26 mouse cellular contexts compared by ENCODE assay signal in genomic region chr2:5646322-5646721, GRCm38 (mm10).
"Had no signal": no experiment of that assay in that cellular context is flagged by ENCODE, and none has a peak within 500 bp of the region (broad histone marks: within the 10 kb centered on the region; RNA-seq: fewer than 3 reads in every experiment).

No protein-coding gene starts in this region.

- H3K4me3 ChIP-seq: embryonic facial prominence, embryonic 10.5 days; embryonic facial prominence, embryonic 12.5 days; embryonic facial prominence, embryonic 13.5 days; embryonic facial prominence, embryonic 15.5 days; erythroblast, embryonic 14.5 days; forebrain, embryonic 10.5 days; forebrain, embryonic 12.5 days; forebrain, embryonic 13.5 days; forebrain, embryonic 15.5 days; gastrocnemius, adult 2 months had no signal

- ATAC-seq: forebrain, embryonic 13.5 days; forebrain, embryonic 14.5 days; forebrain, embryonic 15.5 days; forebrain, embryonic 16.5 days; forebrain, postnatal 0 days had no signal

- DNase-seq: cerebellum, adult 18-20 months; cerebellum, adult 2 months; cerebellum, adult 8-10 months; cerebellum, adult 9-10 months; cerebellum, adult 9-11 months; cerebellum, postnatal 10 days; cerebellum, postnatal 14 days; cerebellum, postnatal 25 days; cerebellum, postnatal 36 days; embryo, embryonic 11 days; forebrain, postnatal 0 days; gastrocnemius, postnatal 10 days; gastrocnemius, postnatal 14 days; gastrocnemius, postnatal 36 days had no signal

- H3K27me3 ChIP-seq: embryonic facial prominence, embryonic 12.5 days; embryonic facial prominence, embryonic 13.5 days; embryonic facial prominence, embryonic 15.5 days; forebrain, embryonic 12.5 days; forebrain, embryonic 13.5 days; forebrain, embryonic 15.5 days had no signal

- H3K9ac ChIP-seq: embryonic facial prominence, embryonic 12.5 days; embryonic facial prominence, embryonic 13.5 days; embryonic facial prominence, embryonic 15.5 days; forebrain, embryonic 12.5 days; forebrain, embryonic 13.5 days; forebrain, embryonic 15.5 days; forebrain, postnatal 0 days had no signal

- H3K36me3 ChIP-seq: embryonic facial prominence, embryonic 10.5 days; embryonic facial prominence, embryonic 12.5 days; embryonic facial prominence, embryonic 13.5 days; embryonic facial prominence, embryonic 15.5 days; forebrain, embryonic 10.5 days; forebrain, embryonic 12.5 days; forebrain, embryonic 15.5 days had no signal

- H3K4me1 ChIP-seq: embryonic facial prominence, embryonic 10.5 days; embryonic facial prominence, embryonic 15.5 days; forebrain, embryonic 10.5 days; forebrain, embryonic 12.5 days; forebrain, embryonic 13.5 days had no signal

- H3K27ac ChIP-seq: embryonic facial prominence, embryonic 10.5 days; embryonic facial prominence, embryonic 12.5 days; embryonic facial prominence, embryonic 13.5 days; embryonic facial prominence, embryonic 15.5 days; forebrain, embryonic 10.5 days; forebrain, embryonic 12.5 days; forebrain, embryonic 13.5 days; forebrain, embryonic 15.5 days; gastrocnemius, adult 2 months had no signal

- H3K9me3 ChIP-seq: embryonic facial prominence, embryonic 10.5 days; embryonic facial prominence, embryonic 12.5 days; embryonic facial prominence, embryonic 13.5 days; embryonic facial prominence, embryonic 15.5 days; forebrain, embryonic 10.5 days; forebrain, embryonic 12.5 days; forebrain, embryonic 13.5 days; forebrain, embryonic 15.5 days had no signal

- H3K4me2 ChIP-seq: embryonic facial prominence, embryonic 12.5 days; embryonic facial prominence, embryonic 13.5 days; embryonic facial prominence, embryonic 15.5 days; forebrain, embryonic 12.5 days; forebrain, embryonic 13.5 days; forebrain, embryonic 15.5 days had no signal
